Mouse (Mus musculus): Measurements from ENCODE around the gene Trpm5. TPM values are rescaled to one million over a fixed set of nuclear protein-coding genes. Genes with fewer than 3 reads are reported as not detected.

Gene Trpm5
- total RNA-seq, 2 experiments from 2014 or later, result not detected

DNA sequence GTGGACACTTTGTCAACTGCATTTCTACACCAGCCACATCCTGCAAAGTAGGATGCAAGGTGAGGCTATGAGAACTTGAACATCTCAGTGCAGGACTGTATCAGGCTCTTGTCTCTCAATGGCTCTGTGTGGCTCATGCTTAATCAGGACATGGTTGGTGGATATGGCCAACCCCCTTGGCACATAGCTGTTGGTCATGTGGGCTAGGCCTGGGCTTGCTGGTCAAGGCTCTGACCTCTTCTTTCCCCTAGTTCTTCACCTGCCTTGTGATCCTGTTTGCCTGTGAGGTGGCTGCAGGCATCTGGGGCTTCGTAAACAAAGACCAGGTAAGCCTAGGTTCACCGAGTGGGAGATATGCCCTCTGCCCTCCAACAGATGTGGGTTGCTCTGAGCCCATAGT lies 28.8 kb downstream of the Trpm5 start:
- ATAC-seq (replicated peaks; ENCODE audit: poor library complexity), result no peak

DNA sequence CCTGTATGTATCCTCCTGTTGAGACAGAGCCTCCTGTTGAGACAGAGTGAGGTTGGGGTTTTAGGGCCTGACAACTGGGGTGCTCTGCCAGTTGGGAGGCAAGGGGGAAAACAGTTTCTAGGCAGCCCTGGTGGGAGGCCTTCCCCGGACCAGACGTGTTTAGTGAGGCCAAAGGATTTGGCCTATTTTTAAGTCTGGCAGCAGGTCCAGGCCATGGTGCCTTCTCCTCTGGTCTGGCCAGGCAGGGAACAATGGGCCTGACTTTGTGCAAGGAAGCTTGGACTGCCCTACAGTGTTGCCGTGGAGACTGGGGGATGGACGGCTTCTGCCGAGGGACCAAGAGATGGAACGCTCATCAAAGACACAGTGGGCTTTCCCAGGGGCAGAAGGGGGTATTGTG lies 30.2 kb downstream of the Trpm5 start:
- no peak for ATAC-seq (replicated peaks; ENCODE audit: poor library complexity)

DNA sequence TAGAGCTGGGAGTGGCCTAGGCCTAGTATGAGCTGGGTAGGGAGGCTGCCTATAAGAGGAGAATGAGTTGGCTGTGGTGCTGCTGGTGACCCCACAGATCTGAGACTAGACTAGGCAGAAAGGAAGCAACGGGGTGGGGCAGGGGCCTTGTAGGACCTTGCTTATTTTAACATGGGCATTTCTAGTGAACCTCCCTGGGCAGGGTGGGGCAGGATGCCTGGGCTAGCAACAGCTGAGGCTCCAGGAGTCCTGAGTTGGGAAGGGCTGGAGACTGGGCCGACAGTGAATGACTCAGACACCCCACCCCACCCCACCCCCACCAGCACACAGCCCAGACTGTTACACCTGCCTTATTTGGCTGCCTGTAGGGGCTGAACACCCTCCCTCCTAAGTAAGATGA lies 31.7 kb downstream of the Trpm5 start:
- no peak for ATAC-seq (replicated peaks; ENCODE audit: poor library complexity)

DNA sequence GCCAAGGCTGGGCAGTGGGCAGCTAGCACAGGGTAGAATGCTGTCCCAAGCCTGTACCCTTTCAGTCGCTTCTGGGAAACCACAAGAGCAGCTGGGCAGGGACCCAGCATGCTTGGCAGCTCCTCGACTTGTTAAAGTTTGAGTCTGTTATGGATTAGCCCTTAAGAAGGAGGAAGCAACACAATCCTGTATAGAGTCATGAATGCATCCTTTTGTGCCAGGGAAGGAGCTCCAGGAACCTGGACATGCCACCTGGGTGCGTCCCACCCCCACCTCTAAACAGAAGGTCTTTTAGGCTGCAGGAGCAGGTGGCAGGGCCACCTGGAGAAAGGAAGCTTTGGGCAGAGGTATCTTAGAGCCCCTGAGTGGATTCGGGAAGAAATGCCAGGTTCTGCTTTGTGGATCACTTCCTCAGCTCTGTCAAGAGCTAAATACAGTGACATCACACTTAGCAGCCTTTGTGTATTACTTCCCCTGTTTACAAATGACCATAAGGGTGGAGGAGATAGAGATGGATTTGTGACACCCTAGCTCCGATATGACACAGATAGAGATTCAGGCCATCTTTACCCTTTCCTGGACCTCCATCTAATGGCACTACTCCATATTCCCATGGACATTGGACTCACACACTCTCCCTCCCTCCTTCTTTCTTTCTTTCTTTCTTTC lies 35.1 kb downstream of the Trpm5 start:
- ATAC-seq (replicated peaks; ENCODE audit: poor library complexity), result peak; percentile 38

DNA sequence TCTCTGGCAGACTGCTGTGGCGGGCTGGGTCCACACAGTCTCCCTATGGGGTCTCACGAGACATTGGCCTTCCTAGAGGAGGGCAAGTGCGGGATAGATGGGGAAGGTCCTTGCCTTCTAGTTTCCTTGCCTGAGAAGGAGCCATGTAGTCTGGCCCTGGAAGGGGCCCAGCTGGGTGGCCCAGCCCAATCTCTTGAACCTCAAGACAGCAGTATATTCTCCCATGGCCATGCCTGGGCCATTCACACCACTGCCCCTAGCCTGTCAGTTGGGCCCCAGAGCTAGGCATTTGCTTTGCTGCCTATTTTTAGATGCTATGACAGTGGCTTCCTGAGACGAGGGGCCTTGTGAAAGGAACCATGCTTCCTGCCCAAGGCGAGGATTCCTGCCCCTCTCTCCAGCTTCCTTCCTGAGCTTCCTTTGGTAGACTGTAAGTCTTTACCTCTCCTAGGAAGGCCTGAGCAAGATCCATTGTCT lies 36.2 kb downstream of the Trpm5 start:
- ATAC-seq (replicated peaks; ENCODE audit: poor library complexity), result 0 out of 2 replicates have a peak, but pooled peaks have one; percentile 1

DNA sequence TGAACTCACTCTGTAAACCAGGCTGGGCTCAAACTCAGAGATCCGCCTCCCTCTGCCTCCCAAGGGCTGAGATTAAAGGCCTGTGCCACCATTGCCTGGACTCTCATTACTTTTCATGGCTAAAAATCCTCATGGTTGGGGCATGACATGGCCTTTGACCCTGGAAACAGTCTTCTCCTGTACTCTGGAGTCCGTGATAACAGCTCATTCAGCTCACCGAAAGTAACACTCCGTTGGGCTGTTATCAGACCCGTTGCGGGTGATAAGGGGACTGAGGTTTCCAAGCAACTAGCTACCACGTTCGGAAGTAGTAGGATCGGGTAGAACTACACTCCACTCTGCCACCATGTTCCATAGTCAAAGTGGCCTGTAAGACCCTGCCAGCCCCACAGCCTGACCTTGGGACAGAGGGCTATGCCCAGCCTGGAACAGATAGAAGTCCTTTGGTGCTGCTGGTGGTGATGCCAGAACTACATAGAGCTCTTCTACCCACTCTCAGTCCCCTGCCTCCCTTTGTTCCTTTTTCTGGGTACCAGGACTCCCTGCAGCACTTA lies 36.7 kb downstream of the Trpm5 start:
- peak; percentile 35 for ATAC-seq (replicated peaks; ENCODE audit: poor library complexity)

DNA sequence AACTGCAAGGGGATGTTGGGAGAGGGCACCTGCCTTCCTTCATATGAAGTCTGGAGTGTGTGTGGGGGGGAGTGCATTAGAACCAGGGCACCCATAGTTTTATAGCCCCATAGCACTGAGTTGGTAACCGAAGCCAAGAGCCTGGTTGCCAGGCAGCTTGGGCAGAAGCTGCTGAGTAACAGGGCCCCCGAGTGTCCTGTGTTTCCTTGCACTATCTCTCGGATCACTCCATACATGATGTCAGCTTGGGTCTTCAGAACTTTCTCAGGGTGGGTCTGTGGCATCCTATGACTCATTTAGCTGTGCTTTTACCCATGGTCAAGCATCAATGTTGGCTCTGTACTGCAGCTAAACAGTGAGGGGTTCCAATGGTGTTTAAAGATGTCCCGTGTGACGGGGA lies 37.4 kb downstream of the Trpm5 start:
- ATAC-seq (replicated peaks; ENCODE audit: poor library complexity), result no peak

DNA sequence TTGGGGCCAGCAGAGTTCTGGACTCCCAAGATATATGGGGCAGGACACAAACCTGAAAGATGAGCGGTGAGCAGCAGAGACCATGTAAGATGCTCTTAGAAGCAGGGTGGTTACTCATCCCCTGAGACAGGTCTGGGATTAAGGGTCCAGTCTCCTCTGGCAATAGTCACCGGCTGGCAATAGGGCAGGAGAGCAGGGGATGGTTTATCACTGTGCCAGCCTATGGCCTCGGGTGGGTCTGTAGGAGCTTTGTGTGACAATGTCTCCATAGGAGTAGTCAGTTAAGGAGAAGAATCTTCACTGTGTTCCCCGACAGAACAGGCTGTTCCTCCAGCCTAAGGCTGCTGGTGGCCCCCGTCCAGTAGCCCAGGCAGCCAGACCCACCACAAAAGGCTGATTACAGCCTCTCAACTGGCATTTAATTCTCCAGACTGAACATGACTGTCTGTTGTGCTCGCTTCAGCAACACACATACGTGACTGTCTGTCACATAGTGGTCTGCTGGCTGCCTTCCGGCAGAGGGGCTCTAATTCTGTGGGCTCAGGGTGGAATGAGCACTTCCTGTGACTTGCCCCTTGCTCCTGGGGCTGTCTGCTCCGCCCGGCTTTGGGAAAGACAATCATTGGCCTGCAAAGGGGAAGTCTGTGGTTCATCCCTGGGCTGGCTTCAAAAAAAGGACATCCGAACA lies 38.8 kb downstream of the Trpm5 start:
- ATAC-seq (replicated peaks; ENCODE audit: poor library complexity), result peak; percentile 13

DNA sequence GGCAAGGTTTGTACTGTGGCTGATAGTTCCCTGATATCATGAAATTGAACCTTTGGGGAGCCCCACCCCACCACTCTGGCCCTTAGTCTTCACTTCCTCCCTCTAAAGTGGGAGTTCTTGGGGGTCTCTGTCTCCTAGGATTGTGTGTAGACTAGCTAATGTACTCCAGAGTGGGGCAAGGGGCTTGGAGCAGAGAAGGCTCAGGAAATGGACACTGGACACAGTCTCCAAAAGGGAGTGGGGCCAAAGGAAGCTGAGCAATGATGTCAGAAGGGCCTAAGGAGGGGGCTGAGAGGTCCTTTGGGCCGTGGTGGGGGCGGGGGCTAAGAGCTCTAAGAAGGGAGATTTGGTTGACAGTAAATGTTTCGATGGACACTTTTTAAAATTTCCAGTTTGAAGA lies 39.4 kb downstream of the Trpm5 start:
- no peak for ATAC-seq (replicated peaks; ENCODE audit: poor library complexity)

DNA sequence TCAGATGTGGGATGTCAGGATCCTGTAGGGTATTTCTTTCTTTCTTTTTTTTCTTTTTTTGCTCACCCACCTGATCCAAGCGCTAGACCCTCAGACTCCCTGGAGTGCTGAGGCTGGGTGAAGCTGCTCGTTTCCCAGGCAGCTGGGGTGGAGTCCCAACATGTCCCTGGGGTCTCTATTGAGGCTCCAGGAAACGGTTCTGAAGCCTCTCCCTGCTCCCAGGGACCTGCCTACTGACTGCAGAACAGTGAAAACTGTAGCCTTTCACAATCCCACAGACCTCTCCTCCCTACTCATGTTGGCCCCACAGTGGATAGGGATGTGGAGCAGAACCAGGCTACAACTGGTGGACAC lies 39.9 kb downstream of the Trpm5 start:
- no peak for ATAC-seq (replicated peaks; ENCODE audit: poor library complexity)

DNA sequence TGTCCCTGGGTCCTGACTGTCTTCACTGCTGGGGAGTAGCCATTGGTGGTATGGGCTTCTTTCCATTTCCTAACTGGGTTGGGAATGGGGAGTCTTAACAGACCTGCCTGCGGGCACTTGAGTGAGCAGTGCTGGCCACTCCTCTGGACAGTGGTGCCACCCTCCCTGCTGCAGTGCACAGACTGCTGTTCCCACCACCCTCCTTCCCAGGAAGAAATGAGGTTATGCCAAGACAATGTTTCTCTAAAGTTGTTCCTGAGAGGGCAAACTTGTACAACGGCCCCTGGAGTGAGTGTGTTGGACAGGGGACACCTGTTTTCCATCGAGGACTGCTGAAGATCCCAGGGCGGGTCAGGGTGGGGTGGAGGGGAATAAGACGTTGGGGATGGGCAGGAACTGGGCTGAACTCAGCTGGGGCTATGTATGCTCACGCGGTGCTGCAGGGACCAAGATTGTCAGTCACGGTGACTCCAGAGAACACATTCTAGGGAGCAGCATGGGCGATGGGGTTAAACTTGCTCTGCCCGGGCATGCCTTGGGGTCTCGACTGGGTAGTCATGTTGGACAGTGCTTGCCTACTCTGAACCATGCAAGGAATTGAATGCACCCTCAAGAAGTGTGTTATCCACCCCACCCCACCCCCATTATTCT lies 40.4 kb downstream of the Trpm5 start:
- ATAC-seq (replicated peaks; ENCODE audit: poor library complexity), result no peak

DNA sequence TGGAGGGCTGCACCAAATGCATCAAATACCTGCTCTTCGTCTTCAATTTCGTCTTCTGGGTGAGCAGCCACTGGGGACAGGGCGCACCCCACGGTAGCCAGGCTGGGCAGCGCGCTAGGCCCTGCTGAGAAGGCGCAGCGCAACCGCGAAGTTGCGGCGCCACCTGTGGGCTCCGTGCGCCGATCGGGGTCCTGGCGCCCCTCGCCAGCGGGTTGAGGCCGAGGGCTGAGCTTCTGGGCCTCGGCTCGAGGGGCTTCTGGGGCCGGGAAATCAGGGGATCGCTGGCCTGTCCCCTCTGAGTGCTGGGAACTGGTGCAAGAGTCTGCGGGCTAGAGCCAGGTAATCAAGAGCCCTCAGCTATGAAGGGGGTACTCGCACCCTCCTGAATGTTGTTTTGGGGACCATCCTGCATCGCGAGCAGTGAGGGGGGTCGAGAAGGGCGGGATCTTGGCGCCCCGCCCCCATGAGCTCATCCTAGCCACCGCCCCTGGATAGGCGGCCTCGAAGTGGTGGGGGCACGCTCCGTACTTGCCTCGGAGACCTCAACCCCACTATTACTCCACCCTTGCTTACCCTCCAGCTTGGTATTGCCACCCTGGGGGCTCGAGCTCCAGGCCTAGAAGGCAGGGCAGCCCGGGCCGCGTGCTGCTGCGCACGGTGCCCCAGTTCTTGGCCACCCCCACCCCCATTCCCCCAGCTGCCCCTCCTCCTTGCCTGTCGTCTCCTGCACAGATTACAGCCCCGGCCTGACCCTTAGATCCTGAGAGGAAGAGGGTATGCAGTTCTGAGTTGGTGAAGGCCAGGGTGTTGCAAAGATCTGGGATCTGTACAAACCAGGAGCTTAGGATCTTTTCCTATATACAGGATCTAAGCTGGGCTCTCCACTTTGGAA lies 41.2 kb downstream of the Trpm5 start:
- ATAC-seq (replicated peaks; ENCODE audit: poor library complexity), result peak; percentile 26

DNA sequence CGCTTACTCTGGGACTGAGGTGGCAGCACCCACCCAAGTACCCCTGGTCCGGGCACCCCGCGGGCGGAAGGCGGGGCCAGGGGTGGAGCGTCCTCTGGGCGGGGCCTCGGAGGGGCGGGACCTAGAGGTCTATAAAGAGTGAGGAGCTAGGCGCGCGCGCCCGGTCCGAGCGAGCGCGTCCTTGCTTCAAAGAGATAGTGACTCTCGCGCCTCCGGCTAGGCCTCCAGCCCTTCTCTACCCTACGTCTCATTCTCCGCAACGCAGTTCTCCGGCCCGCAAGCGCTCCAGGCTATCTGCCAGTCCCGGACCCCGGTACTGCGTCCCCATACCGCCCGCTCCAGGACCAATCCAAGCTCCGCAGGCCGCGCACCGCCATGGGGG lies 41.8 kb downstream of the Trpm5 start, which contains the start of gene Cd81:
Cd81 (plus strand) TSS at position 114 of the 382 bp plus-strand sequence.
- ATAC-seq (replicated peaks; ENCODE audit: poor library complexity), result peak; percentile 71

DNA sequence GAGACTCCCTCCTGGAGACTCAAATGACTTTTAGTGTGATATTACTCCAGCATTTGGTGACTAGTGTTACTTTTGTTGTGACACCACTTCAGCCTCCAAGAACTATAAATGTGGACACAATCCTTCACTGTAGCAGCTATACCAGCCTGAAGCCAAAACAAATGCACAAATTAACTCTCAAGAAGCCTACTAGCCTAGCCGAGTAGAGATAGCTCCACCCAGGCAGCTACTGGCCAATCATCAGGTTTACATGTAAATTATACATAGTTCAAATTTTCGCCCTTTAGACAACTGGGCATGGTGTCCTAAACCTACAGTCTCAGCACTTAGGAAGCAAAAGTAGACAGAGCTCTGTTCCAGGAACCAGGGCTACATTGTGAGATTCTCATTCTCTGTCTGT lies 43.1 kb downstream of the Trpm5 start:
- peak; percentile 25; the same call in 1 of the 2 replicates for ATAC-seq (replicated peaks; ENCODE audit: poor library complexity)

DNA sequence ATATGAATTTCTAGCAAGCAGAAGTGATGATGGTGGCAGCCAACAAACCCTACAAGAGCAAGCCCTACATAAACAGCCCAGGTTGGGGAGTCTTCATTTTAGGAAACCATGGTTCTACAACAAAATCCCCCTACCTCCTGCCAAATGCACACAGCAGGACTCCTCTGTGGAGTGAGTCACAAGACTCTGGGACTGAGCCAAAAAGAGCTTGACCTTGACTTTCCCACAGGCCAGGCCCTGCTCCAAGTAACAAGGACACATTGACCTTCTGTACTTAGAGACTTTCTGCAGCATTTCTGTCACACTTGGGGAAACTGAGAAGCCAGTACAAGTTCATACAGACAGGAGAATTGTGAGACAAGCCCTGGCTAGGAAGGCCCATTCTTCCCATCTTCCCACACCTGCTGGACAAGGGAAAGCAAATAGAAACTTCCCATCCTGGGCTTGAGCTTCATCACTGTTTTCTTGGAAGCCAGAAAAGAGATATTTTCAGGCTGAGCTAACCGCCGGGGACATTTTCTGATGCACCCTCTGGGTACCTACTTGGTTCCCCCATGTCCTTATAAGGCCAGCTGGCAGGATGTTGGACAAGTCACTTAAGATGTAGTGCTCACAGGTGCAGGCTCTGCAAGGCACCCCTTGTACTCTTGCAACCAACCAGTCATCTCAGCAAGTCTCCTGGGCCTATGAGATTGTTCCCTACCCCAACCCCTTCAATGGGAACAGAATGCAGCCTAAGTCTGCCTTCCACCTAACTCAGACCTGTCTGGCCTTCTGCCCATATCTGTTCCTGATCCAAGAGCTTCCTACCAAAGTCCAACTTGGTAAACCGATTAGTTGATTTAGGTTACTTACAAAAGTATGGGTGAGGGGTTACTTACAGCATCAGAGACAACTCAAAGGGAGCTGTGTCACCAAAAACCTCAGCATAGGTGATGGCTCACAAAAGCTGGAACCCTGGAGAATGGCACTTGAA lies 44.3 kb downstream of the Trpm5 start:
- ATAC-seq (replicated peaks; ENCODE audit: poor library complexity), result no peak

DNA sequence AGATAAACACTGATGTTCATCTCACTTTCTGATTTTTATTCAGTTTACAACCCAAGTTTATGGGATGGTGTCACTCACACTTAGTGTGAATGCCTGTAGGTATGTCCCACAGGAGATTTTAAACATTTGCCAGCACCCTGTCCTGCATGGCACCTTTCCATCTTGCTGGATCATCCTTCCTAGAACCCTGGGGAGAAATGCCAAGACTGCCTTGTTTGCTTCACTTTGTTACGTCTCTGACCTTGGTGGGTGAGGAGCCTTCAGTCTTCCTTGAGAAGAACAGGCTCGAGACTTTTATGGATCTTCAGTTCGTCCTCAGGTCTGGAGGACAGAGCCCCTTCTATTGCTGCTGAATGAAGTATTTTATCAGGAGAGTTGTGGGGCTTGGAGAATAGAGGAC lies 45.1 kb downstream of the Trpm5 start:
- no peak for ATAC-seq (replicated peaks; ENCODE audit: poor library complexity)

DNA sequence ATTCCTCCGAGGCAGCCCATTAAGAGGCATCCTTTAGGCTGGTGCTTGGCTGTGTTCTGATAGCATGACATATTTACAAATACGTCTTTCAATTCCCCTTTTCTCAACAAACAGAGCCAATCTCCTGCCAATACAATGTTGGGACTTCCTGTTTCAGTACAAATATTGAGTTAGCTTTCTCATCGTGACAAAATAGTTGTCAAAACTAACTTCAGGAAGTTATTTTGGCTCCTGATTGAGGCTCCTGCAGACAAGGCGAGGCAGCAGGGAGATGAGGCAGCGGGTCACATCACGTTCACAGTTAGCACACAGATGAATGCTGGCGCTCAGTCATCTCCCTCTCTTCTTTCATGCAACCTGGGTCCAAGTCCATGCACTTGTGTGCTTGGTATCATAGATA lies 48.1 kb downstream of the Trpm5 start:
- ATAC-seq (replicated peaks; ENCODE audit: poor library complexity), result peak; percentile 62

DNA sequence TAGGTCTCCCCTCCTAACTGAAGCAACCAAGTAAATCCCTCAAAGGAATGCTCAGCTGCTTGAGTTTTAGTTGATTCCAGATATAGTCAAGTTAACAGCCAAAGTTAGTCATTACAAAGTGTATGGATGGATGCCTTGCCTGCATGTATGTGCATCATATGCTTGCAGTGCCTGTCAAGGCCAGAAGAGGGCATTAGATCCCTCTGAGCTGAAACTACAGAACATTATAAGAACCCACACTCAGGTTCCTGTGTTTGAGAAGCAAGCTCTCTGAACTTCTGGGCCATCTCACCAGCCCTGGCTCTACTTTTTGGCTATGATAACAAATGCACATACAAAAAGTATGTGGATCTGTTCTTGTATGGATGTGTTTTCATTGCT lies 49.6 kb downstream of the Trpm5 start:
- ATAC-seq (replicated peaks; ENCODE audit: poor library complexity), result no peak

DNA sequence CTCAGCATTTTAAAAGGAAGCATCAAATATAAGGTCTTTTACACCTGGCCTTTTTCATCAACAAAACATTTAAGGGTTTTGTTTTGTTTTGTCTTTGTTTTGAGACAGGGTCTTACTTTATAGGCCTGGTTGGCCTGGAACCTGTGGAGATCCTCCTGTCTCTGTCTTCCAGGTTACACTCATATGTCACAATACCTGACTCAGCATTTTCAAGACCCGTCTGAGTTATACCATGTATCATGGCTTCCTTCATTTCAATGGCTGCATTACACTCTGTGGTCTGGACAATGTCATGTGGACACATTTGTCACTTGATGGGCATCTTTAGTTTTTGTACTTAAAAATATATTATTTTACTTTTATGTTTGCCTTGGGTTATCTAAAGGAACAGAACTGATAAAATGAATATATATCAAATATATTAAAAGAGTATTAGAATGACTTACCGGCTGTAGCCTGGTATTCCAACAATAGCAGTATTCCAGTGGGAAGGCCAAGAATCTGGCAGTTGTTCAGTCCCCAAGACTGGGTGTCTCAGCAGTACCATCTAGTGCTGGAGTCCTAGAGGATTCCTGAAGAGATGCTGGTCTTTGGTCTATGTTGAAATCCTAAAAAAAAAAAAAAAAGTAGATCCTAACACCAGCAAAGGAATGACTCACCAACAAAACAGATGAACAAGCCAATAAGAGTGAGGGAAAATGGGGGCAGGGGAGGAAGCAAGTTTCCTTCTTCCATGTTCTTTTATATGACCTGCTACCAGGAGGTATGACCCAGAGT lies 50.2 kb downstream of the Trpm5 start:
- ATAC-seq (replicated peaks; ENCODE audit: poor library complexity), result no peak
